Mouse (Mus musculus) CD8-positive naive resting alpha-beta T cell, adult 2 months (primary cell): Measurements from ENCODE around the gene Rps6kl1.
A peak's percentile ranks its signal among the peaks of the same experiment; 100 is the strongest.

ENCODE experiments used
- DNase-seq, 2 experiments: peaks; one replicate each; pipeline ENCODE4 v3.0.0; 2022; ENCODE audit warnings: low read depth in 2 of 2, low spot score in 2 of 2

The Rps6kl1 gene

DNA sequence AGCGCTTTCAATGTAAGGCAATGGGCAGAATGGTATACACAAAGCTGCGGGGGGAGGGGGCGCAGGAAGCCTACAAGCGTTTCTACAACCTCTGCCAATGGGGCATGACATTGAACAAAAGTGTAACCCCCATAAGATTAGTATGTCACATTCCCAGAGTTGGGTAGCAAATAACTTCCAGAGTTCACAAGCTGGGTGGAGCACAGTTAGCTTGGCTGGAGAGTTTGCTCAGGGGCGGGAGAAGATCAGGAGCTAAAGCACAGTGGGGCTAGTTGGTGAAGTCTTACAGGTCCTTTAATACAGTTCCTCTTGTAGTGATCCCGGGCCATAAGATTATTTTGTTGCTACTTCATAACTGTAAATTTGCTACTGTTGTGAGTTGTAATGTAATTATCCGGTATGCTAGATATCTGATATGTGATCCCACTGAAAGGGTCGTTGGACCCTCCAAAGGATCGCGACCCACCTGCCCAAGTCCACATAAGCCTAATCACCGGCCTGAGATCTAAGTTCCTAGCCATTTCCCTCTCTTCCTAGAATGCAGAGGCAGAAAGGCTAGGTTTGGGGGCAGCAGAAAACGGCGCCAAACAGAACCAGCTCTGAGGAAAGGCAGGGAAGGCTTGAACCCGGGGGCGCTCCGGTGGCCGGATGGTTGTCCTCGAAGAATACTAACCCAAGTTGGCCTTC is 40.9 kb downstream of the Rps6kl1 start:
- DNase-seq: no peak

DNA sequence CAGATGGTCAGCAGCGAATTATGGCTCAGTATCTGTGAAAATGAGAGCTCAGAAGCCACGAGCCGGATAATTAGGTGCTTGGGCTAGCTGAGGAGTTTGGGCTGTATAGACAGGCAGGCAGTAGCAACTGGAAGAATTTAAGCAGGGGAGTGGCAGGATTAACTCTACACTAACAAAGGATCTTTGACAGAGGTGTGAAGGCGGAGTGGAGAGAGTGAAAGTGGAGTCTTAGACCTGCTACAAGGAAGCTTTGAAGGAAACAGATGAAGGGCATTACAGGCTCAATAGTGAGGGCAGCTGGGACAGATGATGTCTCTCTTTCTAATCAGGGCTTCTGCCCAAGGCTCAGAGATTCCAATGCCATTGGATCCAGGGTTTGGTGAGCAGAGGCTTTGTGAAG is 41.6 kb downstream of the Rps6kl1 start:
- DNase-seq: no peak

DNA sequence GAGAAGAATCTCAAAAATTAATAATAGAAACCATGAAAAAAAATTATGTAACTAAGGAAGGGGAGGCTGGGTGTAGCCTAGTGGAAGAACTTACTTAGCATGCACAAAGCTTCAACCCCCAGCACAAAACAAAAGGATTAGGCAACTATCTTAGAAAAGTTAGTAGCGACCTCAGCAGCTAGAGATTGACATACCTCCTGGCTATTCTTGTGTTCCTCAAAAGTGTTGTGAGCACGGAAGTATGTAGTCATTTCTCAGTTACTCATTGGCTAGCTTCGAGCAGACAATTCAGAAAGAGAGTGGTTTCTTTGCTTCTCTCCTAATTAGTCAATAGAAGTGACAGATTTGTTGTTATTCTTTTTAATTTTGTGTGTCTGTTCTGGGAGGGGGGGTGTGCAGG is 42.4 kb downstream of the Rps6kl1 start:
- no peak for DNase-seq

DNA sequence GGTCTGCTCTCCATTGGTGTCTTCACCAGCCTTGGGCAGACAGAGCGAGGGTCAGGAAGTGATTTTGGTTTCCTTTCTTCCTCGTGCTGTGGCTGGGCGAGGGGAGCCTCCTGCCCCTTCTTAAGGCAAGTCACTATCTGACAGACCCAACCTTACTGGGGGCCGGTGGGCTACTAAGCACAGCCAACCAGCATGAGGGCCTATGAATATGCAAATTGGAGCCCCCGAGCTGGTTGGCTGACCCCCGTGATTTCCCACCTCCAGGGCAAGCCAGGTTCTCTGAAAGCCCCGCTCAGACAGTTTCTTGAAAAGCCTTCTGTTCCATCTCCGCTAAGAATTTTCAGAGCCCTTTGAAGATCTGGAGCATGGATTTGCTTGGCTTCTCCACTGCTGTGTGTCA is 44.8 kb downstream of the Rps6kl1 start:
- DNase-seq: no peak

DNA sequence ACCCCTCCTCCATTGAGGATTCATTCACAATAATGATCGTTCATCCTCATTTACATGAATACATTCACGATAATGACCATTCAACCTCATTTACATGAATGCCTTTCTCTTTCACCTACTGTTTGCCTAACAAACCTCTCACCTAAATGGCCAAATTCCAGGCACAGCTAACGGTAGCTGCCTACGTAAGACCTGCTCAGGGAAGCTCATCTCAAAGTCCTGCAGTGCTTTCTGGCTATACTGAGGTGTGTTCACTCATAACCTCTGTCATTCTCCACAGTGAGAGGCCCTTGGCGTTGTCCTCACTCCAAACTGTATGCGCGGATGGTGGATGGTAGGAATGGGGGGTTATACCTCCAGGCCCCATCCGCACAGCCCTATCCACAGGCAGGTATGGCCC is 46.3 kb downstream of the Rps6kl1 start:
- no peak for DNase-seq

DNA sequence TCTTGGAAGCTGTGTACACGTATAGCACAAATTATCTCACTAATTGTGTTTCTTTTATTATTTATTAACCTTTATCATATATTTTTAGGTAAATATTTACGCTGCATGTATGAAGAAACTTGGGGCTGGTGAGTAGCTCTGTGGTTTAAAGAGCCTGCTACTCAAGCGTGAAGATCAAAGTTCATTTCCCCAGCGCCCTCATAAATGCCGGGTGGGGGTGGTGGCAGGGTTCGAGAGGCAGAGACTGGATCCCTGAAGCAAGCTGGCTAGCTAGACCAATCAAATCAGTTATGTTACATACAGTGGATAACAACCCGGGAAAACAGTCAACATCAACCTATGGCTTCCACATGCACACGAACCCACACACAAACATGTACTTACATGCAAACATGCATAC is 48.0 kb downstream of the Rps6kl1 start:
- no peak for DNase-seq

DNA sequence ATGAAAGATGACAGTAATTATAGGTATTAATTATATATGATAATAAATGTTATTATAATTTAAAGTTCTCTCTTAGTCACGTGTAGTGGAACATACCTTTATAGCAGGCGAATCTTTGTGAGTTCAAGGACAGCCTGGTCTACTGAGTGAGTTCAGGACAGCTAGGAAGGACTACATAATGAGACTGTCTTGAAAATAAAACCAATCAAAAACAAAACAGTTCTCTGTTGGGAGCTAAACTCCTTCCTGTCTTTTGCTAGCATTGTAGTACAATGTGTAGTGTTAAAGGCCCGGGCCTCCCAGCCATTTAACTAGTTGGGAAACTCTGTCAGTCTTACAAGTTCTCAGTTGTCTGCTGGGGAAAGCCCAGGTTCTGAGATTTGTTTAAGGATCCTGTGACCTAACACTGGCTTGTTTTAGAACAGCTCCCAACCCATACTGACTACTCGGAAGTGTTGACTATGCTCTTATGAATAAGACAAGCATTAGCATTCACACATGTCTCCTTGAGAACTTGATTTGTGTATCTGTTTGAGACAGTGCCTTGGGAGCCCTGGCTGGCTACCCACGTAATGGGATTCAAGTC is 49.5 kb downstream of the Rps6kl1 start:
- no peak for DNase-seq

DNA sequence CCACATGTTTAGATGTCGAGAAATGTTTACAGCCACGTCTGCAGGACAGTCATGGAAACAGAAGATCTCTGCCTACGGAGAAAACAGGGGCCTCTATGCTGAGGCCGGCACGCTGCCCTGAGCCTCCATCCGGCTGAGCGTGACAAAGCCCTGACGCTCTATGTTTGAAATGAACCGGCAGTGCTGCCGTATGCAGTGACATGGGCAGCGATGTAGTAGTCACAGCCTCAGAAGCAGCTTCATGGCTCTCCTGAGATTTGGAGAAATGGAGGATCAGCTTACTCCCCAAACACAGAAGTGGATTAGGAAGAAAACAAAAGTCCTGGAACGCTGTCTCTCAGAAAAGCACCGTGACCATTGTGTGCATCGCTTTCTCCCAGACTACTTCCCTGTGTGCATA is 50.1 kb downstream of the Rps6kl1 start:
- DNase-seq: no peak

DNA sequence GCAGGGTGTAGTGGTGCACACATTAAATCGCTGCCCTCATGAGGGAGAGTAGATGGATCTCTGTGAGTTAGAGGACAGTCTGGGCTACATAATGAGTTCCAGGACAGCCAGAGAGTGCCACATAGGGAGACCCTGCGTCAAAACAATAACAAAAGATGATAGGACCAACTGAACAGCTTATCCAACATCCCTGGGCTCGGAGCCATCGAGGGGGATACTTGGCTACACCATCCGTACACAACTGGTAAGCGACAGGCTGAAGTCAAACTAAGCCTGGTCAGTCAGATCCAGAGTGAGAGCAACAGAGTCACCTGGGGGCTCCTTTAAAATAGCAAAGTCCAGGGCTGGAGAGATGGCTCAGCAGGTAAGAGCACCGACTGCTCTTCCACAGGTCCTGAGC is 55.2 kb downstream of the Rps6kl1 start:
- DNase-seq: no peak

DNA sequence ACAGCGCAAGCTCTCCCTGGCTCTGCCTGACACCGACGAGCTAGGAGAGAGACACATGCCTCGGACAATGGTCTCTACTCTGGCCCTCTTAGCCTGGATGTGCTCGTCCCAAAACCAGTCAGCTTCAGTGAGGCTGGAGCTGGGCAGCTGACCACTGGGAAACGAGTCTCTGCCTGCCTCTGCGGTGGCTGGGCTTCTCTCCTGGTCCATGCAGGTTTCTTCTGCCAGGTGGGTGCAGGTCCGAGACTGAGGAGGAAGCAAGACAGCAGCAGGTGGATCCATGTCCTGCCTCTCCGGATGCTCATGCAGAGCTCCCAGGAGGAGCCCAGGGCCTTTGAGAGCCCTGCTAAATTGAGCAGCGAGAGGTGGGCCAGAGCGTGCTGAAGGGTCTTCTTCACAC is 55.9 kb downstream of the Rps6kl1 start:
- no peak for DNase-seq

DNA sequence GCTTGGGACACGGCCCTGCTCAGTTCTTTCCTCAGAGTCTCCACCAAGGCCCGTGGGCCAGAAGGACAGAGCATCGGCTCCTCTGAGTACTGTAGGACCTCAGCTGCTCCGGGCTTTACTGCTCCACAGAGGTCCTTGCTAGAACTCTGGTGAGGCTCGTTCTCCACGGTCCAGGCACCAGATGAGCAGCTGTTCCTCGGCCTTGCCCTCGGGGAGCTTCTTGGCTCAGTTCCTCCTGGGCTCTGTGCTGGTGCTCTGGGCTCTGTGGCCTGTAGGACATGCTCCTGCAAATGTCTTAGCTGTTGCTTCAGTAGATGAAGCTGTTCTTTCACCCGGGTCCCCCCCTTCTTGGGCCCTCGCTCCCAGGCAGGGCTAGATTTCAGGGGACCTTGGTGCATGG is 56.4 kb downstream of the Rps6kl1 start:
- no peak for DNase-seq

DNA sequence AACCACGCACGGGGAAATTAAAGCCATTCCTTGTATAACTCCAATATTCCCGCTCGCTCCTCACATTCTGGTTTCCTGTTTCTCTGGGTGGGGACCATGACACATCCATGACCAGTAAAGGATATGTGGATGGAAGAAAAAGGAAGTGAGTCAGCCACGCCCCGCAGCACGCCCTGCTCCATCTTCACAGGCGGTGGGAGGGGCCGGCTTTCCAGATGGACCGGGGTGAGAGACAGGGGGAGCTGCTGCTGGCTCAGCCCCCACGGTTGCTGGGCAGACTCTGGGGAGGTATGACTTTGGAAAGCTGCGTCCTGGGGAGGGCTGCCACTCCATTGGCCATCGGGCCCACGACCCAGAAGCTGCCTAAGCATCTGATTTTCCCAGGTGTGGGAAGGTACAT is 57.1 kb downstream of the Rps6kl1 start:
- DNase-seq: no peak

DNA sequence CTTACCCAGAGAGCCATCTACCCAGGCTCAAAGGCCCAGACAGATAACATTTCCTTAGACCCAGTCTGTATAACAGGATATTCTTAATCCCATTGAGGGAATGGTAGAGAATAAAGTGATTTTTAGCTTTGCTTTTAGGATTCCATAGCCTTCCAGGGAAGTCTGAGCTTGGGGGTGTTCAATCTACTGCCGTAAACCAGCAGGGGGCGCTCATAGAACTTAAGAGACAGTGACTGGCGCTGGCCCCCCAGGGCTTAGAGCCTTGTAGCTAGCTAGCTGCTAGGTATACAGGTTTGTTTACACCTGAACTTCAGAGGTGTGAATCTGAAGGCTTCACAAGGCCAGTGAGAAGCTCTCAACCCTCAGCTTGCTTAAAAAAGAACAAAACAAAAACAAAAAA is 58.9 kb downstream of the Rps6kl1 start:
- DNase-seq: peak; percentile 53 to 68

DNA sequence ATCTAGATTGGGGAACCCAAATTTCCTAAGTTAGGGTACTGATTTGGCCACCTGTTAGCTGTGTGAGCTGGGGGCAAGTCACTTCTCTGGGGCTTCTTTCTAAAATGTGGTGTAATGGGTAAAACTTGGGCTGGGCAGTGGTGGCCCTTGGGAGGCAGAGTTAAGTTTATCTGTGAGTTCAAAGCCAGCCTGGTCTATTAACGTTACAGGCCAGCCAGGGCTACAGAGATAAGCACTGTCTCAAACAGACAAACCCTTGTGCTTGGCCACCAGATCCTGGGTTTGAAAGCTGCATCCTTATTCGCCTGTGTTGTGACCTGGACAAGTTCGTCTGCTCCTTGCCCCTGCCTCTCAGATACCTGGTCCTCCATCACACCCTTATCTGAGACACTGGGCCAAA is 59.9 kb downstream of the Rps6kl1 start:
- no peak for DNase-seq

DNA sequence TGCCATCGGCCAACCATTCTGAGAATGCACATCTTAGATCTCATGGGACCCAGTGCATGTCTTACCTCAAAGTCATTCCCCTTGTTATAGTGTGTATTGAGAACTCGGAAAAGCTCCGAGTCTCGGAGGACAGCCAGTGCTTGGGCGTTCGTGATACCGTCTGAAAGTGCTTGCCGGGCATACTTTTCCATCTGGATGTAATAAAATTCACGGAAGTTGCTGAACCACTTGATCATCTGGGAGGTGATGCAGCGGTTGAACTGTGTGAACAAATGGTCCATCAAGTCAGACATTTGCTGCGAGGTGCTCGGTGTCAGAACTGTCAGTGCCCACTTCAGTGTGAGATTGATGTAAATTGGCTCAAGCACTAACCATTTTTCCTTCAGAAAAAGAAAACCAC is 63.2 kb downstream of the Rps6kl1 start:
- no peak for DNase-seq
